Mouse (Mus musculus) thymus, adult 2 months (tissue): ENCODE data around the gene Creb3l1.

Source experiments
- CTCF ChIP-seq: fragments of 200-500 bp; IDR thresholded peaks from 2 replicates; pipeline ENCODE4 v1.5.1; 2012; ENCODE audit warnings: mild to moderate bottlenecking, control low read depth, low read length, moderate library complexity, borderline replicate concordance; ENCODE audit not compliant: control insufficient read depth, poor library complexity, insufficient read depth; ENCODE audit errors: extremely low read depth
- POLR2A ChIP-seq: fragments of 200-500 bp; IDR thresholded peaks from 2 replicates; pipeline ENCODE4 v1.6.1; 2012; ENCODE audit warnings: mild to moderate bottlenecking, low read length, control low read depth, moderate library complexity; ENCODE audit not compliant: control insufficient read depth, poor library complexity, insufficient read depth; ENCODE audit errors: extremely low read depth

GRCm38 (mm10) chr2:91939303-91939935 is 84.9 kb downstream of the Creb3l1 start:
- no peak for TF ChIP-seq POLR2A
- TF ChIP-seq CTCF, result no peak
